Mouse (Mus musculus): ENCODE data around the gene Fbxl17. TPM values are rescaled to one million over a fixed set of nuclear protein-coding genes. Genes with fewer than 3 reads are reported as not detected.

The Fbxl17 gene
- polyA plus RNA-seq, 1 experiment from 2014 or later: 6.1 TPM

- H3K36me3 ChIP-seq: no peaks in the 10 kb centered on the region; the same call in 1 of the 2 replicates
- no peak overlapping the region for H3K4me2 ChIP-seq
- 99% methylated on average over 3 of the region's 3 CpGs for WGBS
- H3K27ac ChIP-seq: no peak overlapping the region
- H3K9ac ChIP-seq: no peak overlapping the region
- ATAC-seq (ENCODE audit: borderline replicate concordance, extremely low read depth, low FRiP score, low TSS enrichment): no peak
- no peak overlapping the region for H3K4me3 ChIP-seq
- no peaks in the 10 kb centered on the region for H3K27me3 ChIP-seq
- no peaks in the 10 kb centered on the region for H3K4me1 ChIP-seq
- H3K9me3 ChIP-seq: no peaks in the 10 kb centered on the region
Observed at GRCm38 (mm10) chr17:63458052-63458451, 41.8 kb downstream of the Fbxl17 start.

GRCm38 (mm10) chr17:63451311-63452006, 48.4 kb downstream of the Fbxl17 start:
- Histone ChIP-seq H3K36me3 (no peaks in the 10 kb centered on the region; the same call in 1 of the 2 replicates), H3K4me3 (no peak overlapping the region), H3K4me1 (peaks cover 4% of the 10 kb centered on the region; the same call in 1 of the 2 replicates), H3K9ac (no peak overlapping the region), H3K9me3 (no peaks in the 10 kb centered on the region), H3K27me3 (no peaks in the 10 kb centered on the region), H3K27ac (no peak overlapping the region), H3K4me2 (no peak overlapping the region)
- ATAC-seq (ENCODE audit: borderline replicate concordance, extremely low read depth, low FRiP score, low TSS enrichment): no peak
- 52% methylated on average over 10 of the region's 10 CpGs for WGBS

GRCm38 (mm10) chr17:63447691-63448090, 52.1 kb downstream of the Fbxl17 start:
- no peaks in the 10 kb centered on the region for H3K27me3 ChIP-seq
- no peaks in the 10 kb centered on the region for H3K36me3 ChIP-seq
- WGBS: 70% methylated on average over 10 of the region's 10 CpGs
- H3K4me3 ChIP-seq: no peak overlapping the region
- no peaks in the 10 kb centered on the region for H3K9me3 ChIP-seq
- no peak overlapping the region for H3K4me2 ChIP-seq
- H3K27ac ChIP-seq: no peak overlapping the region
- no peak for ATAC-seq (ENCODE audit: borderline replicate concordance, extremely low read depth, low FRiP score, low TSS enrichment)
- H3K9ac ChIP-seq: no peak overlapping the region
- peaks cover 4% of the 10 kb centered on the region; the same call in 1 of the 2 replicates for H3K4me1 ChIP-seq

GRCm38 (mm10) chr17:63446971-63447679, 52.7 kb downstream of the Fbxl17 start:
- Histone ChIP-seq H3K27ac (no peak overlapping the region), H3K9ac (no peak overlapping the region), H3K27me3 (no peaks in the 10 kb centered on the region), H3K9me3 (no peaks in the 10 kb centered on the region), H3K36me3 (no peaks in the 10 kb centered on the region), H3K4me2 (no peak overlapping the region), H3K4me1 (peaks cover 4% of the 10 kb centered on the region; the same call in 1 of the 2 replicates), H3K4me3 (no peak overlapping the region)
- no peak for ATAC-seq (ENCODE audit: borderline replicate concordance, extremely low read depth, low FRiP score, low TSS enrichment)
- 73% methylated on average over 10 of the region's 10 CpGs for WGBS

GRCm38 (mm10) chr17:63445212-63445611, 54.6 kb downstream of the Fbxl17 start:
- H3K36me3 ChIP-seq: no peaks in the 10 kb centered on the region
- H3K4me3 ChIP-seq: no peak overlapping the region
- no peaks in the 10 kb centered on the region for H3K9me3 ChIP-seq
- no peak overlapping the region for H3K27ac ChIP-seq
- no peaks in the 10 kb centered on the region for H3K4me1 ChIP-seq
- no peaks in the 10 kb centered on the region for H3K27me3 ChIP-seq
- 83% methylated on average over 4 of the region's 4 CpGs for WGBS
- H3K4me2 ChIP-seq: no peak overlapping the region
- no peak for ATAC-seq (ENCODE audit: borderline replicate concordance, extremely low read depth, low FRiP score, low TSS enrichment)
- no peak overlapping the region for H3K9ac ChIP-seq

GRCm38 (mm10) chr17:63437424-63437823, 62.4 kb downstream of the Fbxl17 start:
- no peak for ATAC-seq (ENCODE audit: borderline replicate concordance, extremely low read depth, low FRiP score, low TSS enrichment)
- Histone ChIP-seq H3K4me1 (no peaks in the 10 kb centered on the region), H3K27ac (no peak overlapping the region), H3K27me3 (no peaks in the 10 kb centered on the region), H3K4me3 (no peak overlapping the region), H3K9ac (no peak overlapping the region), H3K4me2 (no peak overlapping the region), H3K9me3 (no peaks in the 10 kb centered on the region), H3K36me3 (no peaks in the 10 kb centered on the region)
- WGBS: 93% methylated on average over 6 of the region's 6 CpGs

- Histone ChIP-seq H3K36me3 (no peaks in the 10 kb centered on the region), H3K9me3 (no peaks in the 10 kb centered on the region), H3K4me2 (no peak overlapping the region), H3K4me1 (peaks cover 13% of the 10 kb centered on the region; the same call in 1 of the 2 replicates), H3K9ac (no peak overlapping the region), H3K4me3 (no peak overlapping the region), H3K27me3 (no peaks in the 10 kb centered on the region), H3K27ac (no peak overlapping the region)
- ATAC-seq (ENCODE audit: borderline replicate concordance, extremely low read depth, low FRiP score, low TSS enrichment): no peak
- 49% methylated on average over 6 of the region's 6 CpGs for WGBS
Observed at GRCm38 (mm10) chr17:63434081-63434480, 65.7 kb downstream of the Fbxl17 start.

GRCm38 (mm10) chr17:63431650-63432049, 68.2 kb downstream of the Fbxl17 start:
- peak; percentile 27; the same call in 1 of the 2 replicates for ATAC-seq (ENCODE audit: borderline replicate concordance, extremely low read depth, low FRiP score, low TSS enrichment)
- H3K27ac ChIP-seq: no peak overlapping the region
- no peak overlapping the region for H3K9ac ChIP-seq
- H3K4me2 ChIP-seq: peak overlapping the region; percentile 29; the same call in 1 of the 2 replicates
- no peaks in the 10 kb centered on the region for H3K9me3 ChIP-seq
- WGBS: 19% methylated on average over 7 of the region's 7 CpGs
- no peak overlapping the region for H3K4me3 ChIP-seq
- H3K4me1 ChIP-seq: peaks cover 13% of the 10 kb centered on the region; the same call in 1 of the 2 replicates
- H3K27me3 ChIP-seq: no peaks in the 10 kb centered on the region
- H3K36me3 ChIP-seq: no peaks in the 10 kb centered on the region

- ATAC-seq (ENCODE audit: borderline replicate concordance, extremely low read depth, low FRiP score, low TSS enrichment): peak; percentile 57; the same call in 1 of the 2 replicates
Observed at GRCm38 (mm10) chr17:63430395-63431075, 69.3 kb downstream of the Fbxl17 start.

GRCm38 (mm10) chr17:63423851-63424250, 76.0 kb downstream of the Fbxl17 start:
- H3K4me1 ChIP-seq: no peaks in the 10 kb centered on the region
- 62% methylated on average over 4 of the region's 4 CpGs for WGBS
- no peak for ATAC-seq (ENCODE audit: borderline replicate concordance, extremely low read depth, low FRiP score, low TSS enrichment)
- no peak overlapping the region for H3K4me3 ChIP-seq
- H3K27me3 ChIP-seq: no peaks in the 10 kb centered on the region
- H3K4me2 ChIP-seq: no peak overlapping the region
- no peaks in the 10 kb centered on the region for H3K9me3 ChIP-seq
- H3K36me3 ChIP-seq: no peaks in the 10 kb centered on the region
- H3K9ac ChIP-seq: no peak overlapping the region
- H3K27ac ChIP-seq: no peak overlapping the region

More at GRCm38 (mm10) chr17:63430395-63431075, 69.3 kb downstream of the Fbxl17 start:
- H3K9me3 ChIP-seq: no peaks in the 10 kb centered on the region
- H3K9ac ChIP-seq: no peak overlapping the region
- WGBS: 49% methylated on average over 17 of the region's 17 CpGs
- no peak overlapping the region for H3K27ac ChIP-seq
- H3K4me1 ChIP-seq: peaks cover 13% of the 10 kb centered on the region; the same call in 1 of the 2 replicates
- 0 out of 2 replicates have a peak overlapping the region, but pooled peaks have one; percentile 10 for H3K4me3 ChIP-seq
- no peaks in the 10 kb centered on the region for H3K27me3 ChIP-seq
- H3K36me3 ChIP-seq: no peaks in the 10 kb centered on the region
- peak overlapping the region; percentile 49 for H3K4me2 ChIP-seq

GRCm38 (mm10) chr17:63422685-63423084, 77.1 kb downstream of the Fbxl17 start:
- no peak for ATAC-seq (ENCODE audit: borderline replicate concordance, extremely low read depth, low FRiP score, low TSS enrichment)
- Histone ChIP-seq H3K9ac (no peak overlapping the region), H3K36me3 (no peaks in the 10 kb centered on the region), H3K4me3 (no peak overlapping the region), H3K4me1 (no peaks in the 10 kb centered on the region), H3K9me3 (no peaks in the 10 kb centered on the region), H3K4me2 (no peak overlapping the region), H3K27ac (no peak overlapping the region), H3K27me3 (no peaks in the 10 kb centered on the region)
- WGBS: 85% methylated on average over 5 of the region's 5 CpGs
